Mouse (Mus musculus) layer of hippocampus, adult 2 months (tissue): ENCODE data around the gene Cd3e. TPM values are rescaled to one million over a fixed set of nuclear protein-coding genes. Genes with fewer than 3 reads are reported as not detected.
"Not testable (repeated sequence)": the region's sequence is repeated elsewhere in the genome, so short reads cannot be mapped to it uniquely, and the experiment has no call there.

Source experiments
- DNase-seq, 2 experiments: peaks; one replicate each; pipeline ENCODE4 v3.0.0; 2022; ENCODE audit warnings: low spot score in 2 of 2
- H3K27ac ChIP-seq: fragments of 200-600 bp; 2 replicates; pipeline ENCODE4 v1.8.1; 2022
- H3K4me3 ChIP-seq: fragments of 200-600 bp; 2 replicates; pipeline ENCODE4 v1.8.1; 2022; ENCODE audit warnings: mild to moderate bottlenecking
- CTCF ChIP-seq: fragments of 200-600 bp; conservative IDR thresholded peaks from 2 replicates; pipeline ENCODE4 v1.8.1; 2022; ENCODE audit warnings: antibody characterized with exemption, mild to moderate bottlenecking, moderate library complexity
- total RNA-seq, 2 experiments: library from RNA; stranded (reverse); gene quantifications; 2 replicates each; pipeline ENCODE4 v1.2.3; 2021

Cd3e gene
- total RNA-seq, 2 experiments from 2014 or later: not detected

- no peak for TF ChIP-seq CTCF
- Histone ChIP-seq H3K27ac (no peak within 1 kb of the TSS), H3K4me3 (no peak within 1 kb of the TSS)
- DNase-seq: no peak
These were observed 30.1 kb upstream of the Cd3e start, which contains the start of gene Mpzl2 for GRCm38 (mm10) chr9:45039499-45039898. Mpzl2 (plus strand) TSS chr9:45039799.

DNA sequence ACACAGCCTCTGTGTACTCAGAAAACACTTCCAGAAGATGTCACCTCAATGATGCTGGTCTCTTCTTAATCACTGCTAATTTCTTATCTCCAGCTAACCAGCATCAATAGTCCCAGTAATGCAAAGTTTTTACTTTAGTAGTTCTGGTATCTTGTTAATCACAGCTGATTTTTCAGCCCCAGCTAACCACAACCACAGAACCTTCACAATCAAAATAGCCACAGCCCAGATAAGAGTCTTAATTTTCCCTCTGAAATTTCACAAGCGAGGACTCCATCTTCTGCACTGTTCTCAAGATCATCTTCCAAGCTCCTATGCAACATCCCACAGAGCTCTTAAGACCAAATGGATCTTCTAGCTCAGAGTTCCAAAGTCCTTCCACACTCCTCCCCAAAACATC lies 28.4 kb upstream of the Cd3e start:
- H3K27ac ChIP-seq, DNase-seq, H3K4me3 ChIP-seq: not testable (repeated sequence)

DNA sequence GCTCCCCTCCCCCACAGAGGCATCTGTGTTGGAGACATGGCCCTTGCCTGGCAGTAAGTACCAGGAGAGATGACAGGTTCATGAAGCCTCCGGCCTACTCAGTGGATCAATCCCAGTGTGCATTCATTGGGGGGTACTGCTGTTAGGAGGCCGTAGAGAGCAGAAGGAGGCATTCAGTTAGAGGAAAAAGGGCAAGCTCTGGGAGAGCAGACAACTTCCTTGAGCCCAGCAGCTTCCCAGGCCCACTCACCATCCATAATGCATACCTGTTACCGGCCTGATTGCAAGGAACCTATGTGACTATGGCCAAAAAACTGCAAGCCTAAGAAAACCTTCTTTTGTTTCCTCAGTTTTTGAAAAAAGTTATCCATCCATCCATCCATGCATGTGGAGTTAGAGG lies 25.1 kb upstream of the Cd3e start:
- Histone ChIP-seq H3K27ac (no peak overlapping the region), H3K4me3 (no peak overlapping the region)
- no peak for TF ChIP-seq CTCF
- DNase-seq: no peak

GRCm38 (mm10) chr9:45032261-45032660 lies 22.8 kb upstream of the Cd3e start:
- Histone ChIP-seq H3K27ac (no peak overlapping the region), H3K4me3 (no peak overlapping the region)
- no peak for TF ChIP-seq CTCF
- no peak for DNase-seq

DNA sequence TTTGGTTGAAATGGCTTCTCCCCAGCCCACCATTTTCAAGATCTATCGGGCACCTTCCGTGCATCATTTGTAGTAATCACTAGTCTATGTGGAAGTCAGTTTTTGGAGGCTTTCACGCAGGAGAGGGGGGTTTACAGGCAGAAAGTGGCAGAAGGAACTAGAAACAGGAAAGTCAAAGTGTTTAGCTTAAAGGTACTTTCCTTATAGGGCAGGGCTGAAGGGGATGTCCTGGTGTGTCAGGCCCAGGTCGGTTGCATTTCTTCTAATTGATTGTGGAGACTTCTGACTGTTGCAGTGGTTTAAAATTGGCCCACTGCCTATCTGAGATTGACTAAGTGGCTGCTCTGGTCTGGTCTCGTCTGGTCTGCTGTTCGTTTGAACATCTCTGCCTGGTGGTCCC lies 20.9 kb upstream of the Cd3e start:
- no peak overlapping the region for H3K4me3 ChIP-seq
- no peak overlapping the region for H3K27ac ChIP-seq
- no peak for TF ChIP-seq CTCF
- DNase-seq: no peak

DNA sequence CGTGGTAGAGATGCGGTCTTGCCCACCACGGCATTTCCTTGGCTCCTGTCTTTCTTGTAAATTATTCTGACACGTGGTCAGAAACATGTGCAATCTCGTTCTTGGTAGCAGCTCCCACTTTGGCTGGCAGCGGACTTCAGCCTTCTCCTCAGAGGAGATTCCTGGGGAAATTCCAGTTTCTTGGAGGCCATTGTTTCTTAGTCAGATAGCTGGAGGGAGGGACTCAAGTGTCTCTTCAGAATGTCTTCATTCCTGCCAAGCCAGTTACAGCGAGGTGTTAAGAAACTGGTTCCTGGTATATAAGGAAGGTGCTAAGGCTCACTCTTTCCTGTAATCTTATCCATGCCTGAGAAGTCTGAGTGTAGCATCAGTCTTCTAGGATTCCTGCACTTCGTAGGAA lies 17.9 kb upstream of the Cd3e start:
- H3K27ac ChIP-seq: no peak overlapping the region
- DNase-seq: no peak
- no peak overlapping the region for H3K4me3 ChIP-seq
- no peak for TF ChIP-seq CTCF

- TF ChIP-seq CTCF: no peak
- H3K4me3 ChIP-seq: no peak overlapping the region
- no peak for DNase-seq
- no peak overlapping the region for H3K27ac ChIP-seq
These were observed 14.8 kb upstream of the Cd3e start for GRCm38 (mm10) chr9:45024187-45024586.

DNA sequence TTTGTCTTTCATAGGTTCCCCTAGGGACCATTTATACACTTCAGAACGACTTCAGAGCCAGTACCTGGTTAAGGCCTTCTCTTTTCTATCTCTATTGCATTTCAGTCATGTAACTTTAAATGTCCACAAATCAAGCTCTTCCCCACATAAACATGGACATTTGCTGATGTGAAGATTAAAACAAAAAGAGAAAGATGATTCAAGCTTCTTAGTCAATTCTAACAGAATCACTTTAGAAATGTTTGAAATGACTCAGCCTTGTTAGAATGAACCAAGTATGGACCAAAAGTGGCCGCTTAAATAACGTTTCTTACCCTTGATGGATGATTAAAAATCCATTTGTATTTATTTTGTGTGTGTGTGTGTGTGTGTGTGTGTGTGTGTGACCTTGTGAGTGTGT lies 14.2 kb upstream of the Cd3e start:
- TF ChIP-seq CTCF: no peak
- H3K27ac ChIP-seq: no peak overlapping the region
- no peak for DNase-seq
- H3K4me3 ChIP-seq: no peak overlapping the region

- DNase-seq: peak; percentile 48 to 72
- TF ChIP-seq CTCF: peak; percentile 90
- H3K4me3 ChIP-seq: no peak overlapping the region
- H3K27ac ChIP-seq: no peak overlapping the region
These were observed 13.4 kb upstream of the Cd3e start for GRCm38 (mm10) chr9:45022800-45023199.

GRCm38 (mm10) chr9:45018031-45018430 lies 8.6 kb upstream of the Cd3e start:
- no peak for TF ChIP-seq CTCF
- Histone ChIP-seq H3K4me3 (no peak overlapping the region), H3K27ac (no peak overlapping the region)
- DNase-seq: peak in 1 of 2 experiments; percentile 1

GRCm38 (mm10) chr9:45015841-45016240 lies 6.4 kb upstream of the Cd3e start:
- no peak overlapping the region for H3K27ac ChIP-seq
- no peak for TF ChIP-seq CTCF
- no peak overlapping the region for H3K4me3 ChIP-seq
- DNase-seq: no peak

DNA sequence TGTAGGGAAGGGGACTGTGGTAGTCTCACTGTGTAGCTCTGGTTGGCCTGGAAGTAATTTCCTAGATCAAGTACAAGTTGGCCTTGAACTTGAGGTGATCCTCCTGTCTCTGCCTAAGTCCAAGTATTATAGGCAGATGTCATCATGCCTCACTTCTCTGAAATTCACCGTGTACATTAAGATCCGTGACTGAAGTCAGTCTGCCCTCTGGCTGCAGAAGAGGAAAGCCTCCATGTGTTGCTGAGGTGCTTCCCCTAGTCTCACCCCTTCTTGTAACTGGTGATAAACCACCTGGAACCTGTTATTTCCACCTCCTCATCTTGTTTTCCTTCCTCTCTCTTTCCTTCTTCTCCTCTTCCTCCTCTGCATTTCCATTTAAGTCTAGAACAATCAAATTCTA lies 5.5 kb upstream of the Cd3e start:
- no peak for DNase-seq
- H3K4me3 ChIP-seq: no peak overlapping the region
- H3K27ac ChIP-seq: no peak overlapping the region
- 0 out of 2 replicates have a peak, but pooled peaks have one; percentile 8 for TF ChIP-seq CTCF

GRCm38 (mm10) chr9:45011291-45011690 lies 1.9 kb upstream of the Cd3e start:
- H3K27ac ChIP-seq: no peak overlapping the region
- DNase-seq: no peak
- TF ChIP-seq CTCF: no peak
- no peak overlapping the region for H3K4me3 ChIP-seq

DNA sequence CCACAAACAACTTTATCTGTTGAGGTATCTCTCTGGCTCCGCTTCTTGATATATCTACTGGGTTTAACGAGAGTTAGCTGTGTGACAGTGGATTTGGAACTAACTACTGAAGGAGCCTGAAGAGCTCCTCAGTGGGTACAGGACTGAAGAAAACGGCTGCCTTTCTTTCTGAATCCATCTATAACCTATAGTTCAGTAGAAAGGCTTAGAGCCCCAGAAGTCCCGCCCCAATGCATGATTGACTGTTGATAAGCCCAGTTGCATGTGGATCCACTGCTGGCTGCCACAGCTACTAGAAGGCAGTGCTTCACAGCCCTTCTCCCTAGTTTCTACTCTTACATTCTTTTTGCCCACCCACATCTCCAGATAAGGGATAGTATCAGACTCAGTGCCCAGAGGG lies 1.0 kb upstream of the Cd3e start:
- H3K4me3 ChIP-seq: no peak overlapping the region
- H3K27ac ChIP-seq: no peak overlapping the region
- no peak for TF ChIP-seq CTCF
- DNase-seq: no peak

DNA sequence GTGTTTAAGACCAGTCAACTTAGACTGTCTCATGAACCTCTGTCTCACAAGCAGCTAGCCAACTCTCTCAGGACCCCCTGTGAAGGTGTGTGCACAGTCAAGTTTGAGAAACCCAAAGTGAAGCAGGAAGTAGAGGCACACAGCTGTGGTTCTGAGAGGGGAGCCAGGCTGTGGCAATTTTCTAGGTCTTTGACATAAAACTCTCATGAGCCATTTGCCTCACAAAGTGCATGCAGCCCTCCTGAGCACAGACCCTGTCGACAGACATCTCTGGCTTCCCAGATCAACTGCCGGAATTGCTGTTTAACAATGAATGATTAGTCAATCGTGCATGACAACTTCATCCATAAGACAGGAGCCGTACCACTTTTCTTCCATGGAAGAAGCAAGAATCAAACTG lies 1.1 kb downstream of the Cd3e start:
- Histone ChIP-seq H3K4me3 (no peak overlapping the region), H3K27ac (no peak overlapping the region)
- no peak for TF ChIP-seq CTCF
- no peak for DNase-seq

- no peak for TF ChIP-seq CTCF
- H3K4me3 ChIP-seq: no peak overlapping the region
- H3K27ac ChIP-seq: no peak overlapping the region
- no peak for DNase-seq
These were observed 2.0 kb downstream of the Cd3e start for GRCm38 (mm10) chr9:45007404-45007803.
